Mouse (Mus musculus) liver, postnatal 0 days (tissue): ENCODE results near the gene Map7.

Source experiments
- CTCF ChIP-seq: sonication (generic); IDR thresholded peaks from 2 replicates; pipeline ENCODE4 v1.5.1; 2016; ENCODE audit warnings: antibody characterized with exemption, low read depth
- EP300 ChIP-seq: IDR thresholded peaks from 2 replicates; pipeline ENCODE4 v1.6.1; 2016; ENCODE audit warnings: antibody characterized with exemption, low read depth, mild to moderate bottlenecking

- TF ChIP-seq CTCF (no peak), EP300 (no peak)
These were observed 50.9 kb downstream of the Map7 start for GRCm38 (mm10) chr10:20198968-20199737.
